Mouse (Mus musculus): ENCODE measurements around the gene Sh2d7. TPM values are rescaled to one million over a fixed set of nuclear protein-coding genes. Genes with fewer than 3 reads are reported as not detected.
"Not testable (repeated sequence)": the region's sequence is repeated elsewhere in the genome, so short reads cannot be mapped to it uniquely, and the experiment has no call there.

Sh2d7 gene
- total RNA-seq, 4 experiments from 2014 or later, result not detected

DNA sequence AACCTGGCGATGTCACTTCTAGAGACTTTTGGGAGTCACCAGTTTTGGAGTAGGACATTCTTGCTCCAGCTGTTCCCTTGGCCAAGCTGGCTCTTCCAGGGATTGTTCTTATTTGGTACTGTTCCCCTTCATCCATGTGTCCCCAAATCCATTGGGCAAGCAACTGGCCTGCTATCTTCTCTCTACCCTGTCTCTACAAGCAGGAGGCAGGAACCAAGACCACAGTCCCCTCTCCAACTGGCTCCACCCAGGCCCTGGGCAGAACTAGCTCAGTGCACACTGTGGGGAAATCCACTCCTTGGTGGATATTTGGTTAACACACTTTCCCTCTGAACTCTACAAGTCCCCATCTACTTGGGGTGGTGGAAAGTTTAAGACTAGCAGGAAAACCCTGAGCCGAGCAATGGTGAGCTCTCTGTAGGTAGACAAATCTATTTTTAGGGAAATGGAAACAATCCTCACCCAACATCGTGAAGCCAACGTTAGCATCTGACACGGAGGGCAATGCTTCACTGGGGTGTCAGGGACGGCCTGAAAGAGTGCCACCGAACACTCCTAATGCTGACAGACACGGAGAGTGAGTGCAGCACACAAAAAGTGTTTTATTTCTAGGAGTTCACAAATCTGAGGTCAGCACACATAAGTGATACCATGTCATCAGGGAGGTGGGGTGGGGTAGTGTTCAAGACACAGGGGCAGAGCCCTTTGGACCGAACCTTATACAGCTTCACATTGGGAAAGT lies 5.6 kb downstream of the Sh2d7 start:
- no peak for DNase-seq (ENCODE audit: low spot score in 2 of 2)

DNA sequence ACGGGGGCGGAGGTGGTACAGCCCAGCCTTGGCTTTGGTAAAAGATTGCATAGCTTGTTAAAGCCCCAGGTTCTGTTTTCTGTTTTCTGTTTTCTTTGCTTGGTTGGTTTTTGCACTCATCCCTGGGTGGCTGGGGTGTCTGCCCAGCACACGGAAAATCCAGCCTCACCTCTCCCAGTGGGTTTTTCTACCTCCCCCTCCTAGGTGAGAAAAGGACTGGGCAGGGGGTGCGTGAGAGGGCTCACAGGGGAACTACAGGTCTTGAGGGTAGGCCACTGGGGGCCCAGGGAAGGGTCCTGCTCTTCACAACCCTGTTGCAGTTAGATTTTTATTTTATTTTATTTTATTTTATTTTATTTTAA lies 6.2 kb downstream of the Sh2d7 start:
- no peak for DNase-seq (ENCODE audit: low spot score in 2 of 2)

DNA sequence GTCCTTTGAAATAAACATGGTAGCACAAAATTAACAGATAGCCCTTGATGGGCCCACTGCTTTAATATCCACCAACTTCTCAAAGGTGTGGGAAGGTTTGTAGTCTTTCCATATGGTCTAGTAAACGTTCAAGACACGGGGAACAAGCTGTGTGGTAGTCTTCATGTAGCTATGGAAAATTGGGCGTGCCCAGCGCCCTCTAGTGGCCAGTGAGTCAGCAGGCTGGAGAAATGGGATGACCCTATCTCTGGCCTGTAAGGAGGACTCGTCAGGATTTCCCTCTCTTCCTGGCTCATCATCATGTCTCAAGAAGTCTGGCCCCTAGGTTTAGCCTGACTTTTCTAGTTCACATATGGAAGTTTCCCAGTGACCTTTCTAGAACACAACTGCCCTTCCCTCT lies 8.8 kb downstream of the Sh2d7 start:
- DNase-seq (ENCODE audit: low spot score in 2 of 2), result peak in 1 of 2 experiments; percentile 59

DNA sequence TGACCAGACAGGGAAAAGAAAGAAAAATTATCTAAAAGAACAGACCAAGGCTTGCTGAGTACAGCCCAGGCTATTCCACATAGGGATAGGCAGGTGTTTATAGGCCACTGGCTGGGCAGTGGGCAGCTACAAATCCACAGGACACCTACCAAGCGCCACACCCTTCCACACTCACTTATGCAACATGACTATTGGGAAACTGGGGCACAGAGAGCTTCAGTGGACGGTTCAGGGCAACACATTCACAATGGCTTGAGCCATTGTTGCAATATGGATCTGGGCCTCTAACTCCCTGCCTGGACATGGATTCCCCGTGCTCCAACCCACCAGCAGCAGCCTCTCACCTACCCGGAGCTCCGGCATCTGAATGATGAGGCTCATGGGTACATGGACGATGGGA lies 10.6 kb downstream of the Sh2d7 start:
- no peak for DNase-seq (ENCODE audit: low spot score in 2 of 2)

DNA sequence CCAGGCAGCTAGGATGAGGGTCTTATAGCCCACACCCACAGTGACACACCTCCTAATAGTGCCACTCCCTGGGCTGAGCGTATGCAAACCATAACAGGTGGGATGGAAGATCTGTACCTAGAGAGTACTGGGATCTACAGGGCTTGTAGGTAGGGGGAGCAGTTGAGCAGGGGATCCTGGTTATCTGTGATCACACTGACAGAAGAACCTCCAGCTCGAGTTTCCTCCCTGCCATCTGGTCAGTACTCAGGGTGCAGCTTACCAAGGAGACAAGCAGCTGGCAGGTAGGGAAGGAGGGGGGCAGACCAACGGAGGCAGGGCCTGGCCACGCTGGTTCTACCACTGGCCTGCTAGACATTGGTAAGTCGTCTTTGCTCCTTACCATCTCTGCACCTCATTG lies 13.6 kb downstream of the Sh2d7 start:
- DNase-seq (ENCODE audit: low spot score in 2 of 2), result peak; percentile 39 to 42

DNA sequence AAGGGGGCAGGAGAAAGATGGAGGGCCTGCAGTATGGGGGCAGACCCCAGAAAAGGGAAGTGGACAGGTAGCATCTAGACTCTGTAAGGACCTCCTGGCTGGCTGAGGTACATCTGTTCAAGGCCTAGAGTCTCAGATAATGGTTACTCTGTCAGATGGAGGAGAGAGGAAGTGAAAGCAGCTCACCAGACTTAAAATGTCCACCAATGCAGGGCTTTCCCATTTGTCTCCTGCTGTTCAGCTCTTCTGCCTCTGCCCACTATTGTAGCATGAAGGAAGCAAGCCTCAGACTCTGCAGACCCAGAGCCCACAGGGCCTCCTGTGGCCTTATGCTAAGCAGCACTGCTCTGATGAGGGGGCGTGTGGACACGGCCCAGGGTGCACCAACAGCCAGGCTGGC lies 16.3 kb downstream of the Sh2d7 start:
- DNase-seq (ENCODE audit: low spot score in 2 of 2), result no peak

DNA sequence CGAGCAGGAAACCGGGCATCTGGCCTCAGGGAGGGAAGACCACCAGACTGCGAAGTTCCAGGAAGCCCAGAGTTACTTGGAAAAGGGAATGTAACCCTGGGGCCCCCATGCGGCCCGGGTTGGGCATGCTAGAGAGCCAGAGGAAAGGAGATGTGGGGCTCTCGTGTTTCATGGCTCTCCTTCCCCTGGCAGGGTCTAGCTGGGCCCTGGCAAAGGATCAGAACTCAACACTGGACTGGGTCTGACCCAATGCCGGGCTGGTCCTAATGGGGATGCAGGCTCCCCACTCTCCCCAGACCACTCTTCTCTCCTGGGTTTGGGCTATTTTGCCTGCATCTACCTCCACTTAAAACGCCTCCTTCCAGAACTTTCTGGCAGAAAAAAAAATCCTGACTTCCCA lies 19.9 kb downstream of the Sh2d7 start:
- DNase-seq (ENCODE audit: low spot score in 2 of 2), result no peak

DNA sequence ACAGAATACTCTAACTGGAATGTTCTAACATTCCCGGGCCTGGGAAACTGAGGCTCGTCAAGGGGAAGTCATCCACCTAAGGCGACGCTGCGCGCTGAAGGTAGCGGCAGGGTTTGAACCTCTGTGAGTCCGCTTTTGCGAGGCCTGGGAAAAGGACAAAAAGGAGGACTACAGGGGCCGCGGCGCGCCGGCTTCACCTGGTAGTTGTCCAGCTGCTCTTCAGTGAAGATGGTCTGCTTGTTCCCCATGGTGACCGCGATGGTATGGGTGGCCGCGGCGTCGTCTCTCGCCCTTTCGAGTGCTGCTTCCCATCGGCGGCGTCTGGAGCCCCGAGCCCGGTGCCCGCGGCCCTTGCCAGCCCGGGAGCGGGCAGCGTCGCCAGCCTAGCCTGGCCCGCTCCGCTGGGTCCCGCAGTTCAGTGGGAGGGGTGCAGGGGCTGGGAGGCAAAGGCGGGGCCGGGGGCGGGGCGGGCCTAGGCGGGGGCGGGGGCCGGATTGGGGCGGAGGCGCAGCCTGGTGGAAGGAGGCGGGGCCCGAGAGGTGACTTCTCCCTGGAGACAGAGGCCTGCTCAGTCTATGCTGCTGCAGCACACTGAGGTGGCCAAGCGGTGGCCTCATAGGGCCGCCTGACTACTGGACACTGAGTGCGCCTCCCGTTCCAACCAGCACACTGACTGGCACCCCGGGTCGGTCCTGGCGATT lies 21.1 kb downstream of the Sh2d7 start, which contains the start of gene Cib2:
Gene Cib2 (minus strand): TSS at position 448 of the 701 bp plus-strand sequence.
- peak; percentile 66 to 71 for DNase-seq (ENCODE audit: low spot score in 2 of 2)

DNA sequence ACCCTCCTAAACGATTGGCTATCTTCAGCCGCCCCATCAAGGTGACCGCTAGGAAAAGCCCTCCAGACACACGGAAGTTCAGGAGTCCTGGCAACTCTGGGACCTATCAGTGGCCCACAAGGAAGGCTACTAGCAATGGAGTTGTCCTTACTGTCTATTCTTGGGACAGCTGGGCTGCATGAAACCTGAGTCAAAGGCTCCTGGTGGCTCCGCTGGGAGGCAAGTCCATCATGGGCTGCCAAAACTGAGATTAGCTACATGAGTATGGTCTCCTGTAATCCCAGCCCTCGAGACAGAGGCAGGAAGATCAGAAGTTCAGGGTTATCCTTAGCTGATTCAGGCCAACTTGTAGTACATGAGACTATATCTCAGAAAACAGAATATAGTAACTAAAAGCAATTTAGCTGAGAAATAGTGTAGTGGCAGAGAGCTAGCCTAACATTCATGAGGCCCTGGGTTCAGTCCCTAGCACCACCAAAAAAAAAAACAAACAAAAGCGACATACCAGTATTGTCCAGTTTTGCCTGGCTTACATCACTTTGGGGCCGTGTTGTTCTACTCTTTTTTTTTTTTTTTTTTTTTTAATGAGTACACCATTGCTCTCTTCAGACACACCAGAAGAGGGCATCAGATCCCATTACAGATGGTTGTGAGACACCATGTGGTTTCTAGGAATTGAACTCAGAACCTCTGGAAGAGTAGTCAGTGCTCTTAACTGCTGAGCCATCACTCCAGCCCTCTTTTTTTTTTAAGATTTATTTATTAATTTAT lies 22.2 kb downstream of the Sh2d7 start:
- DNase-seq (ENCODE audit: low spot score in 2 of 2), result no peak

DNA sequence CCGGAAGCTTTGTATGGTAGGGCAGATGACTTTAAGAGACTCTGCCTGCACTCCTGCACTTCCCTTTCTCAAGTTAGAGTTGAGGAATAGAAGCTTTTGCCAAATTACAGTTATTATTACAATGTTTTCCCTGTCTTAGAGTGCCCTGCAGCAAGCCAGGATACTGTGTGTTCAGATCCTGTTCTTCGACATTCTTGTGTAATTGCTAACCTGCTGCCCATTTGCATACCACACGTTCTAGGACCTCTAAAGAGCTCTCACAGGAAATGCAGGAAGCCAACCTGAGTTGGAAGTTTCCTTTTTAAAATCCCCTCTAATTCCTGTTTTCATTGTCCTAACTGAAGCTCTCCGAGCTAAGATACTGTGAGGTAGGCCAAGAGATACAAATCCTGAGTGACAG lies 28.2 kb downstream of the Sh2d7 start:
- DNase-seq (ENCODE audit: low spot score in 2 of 2), result no peak

DNA sequence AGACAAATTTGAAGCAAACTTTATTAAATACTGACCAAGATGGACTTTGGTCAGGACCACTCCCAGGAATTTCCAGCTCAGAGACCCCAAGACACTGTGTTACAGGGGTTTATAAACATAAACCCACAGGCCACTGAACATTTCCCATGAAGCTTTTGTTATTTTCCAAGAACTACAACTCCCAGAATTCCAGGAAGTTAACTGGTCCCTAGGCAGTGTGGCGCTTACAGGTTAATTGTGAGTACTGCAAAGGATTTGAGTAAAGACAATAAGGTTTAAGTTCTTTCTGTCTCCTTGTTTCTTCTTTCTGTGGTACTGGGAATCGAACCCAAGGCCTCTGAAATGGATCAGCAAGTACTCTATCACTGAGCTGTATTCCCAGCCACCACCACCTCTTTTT lies 29.9 kb downstream of the Sh2d7 start:
- no peak for DNase-seq (ENCODE audit: low spot score in 2 of 2)

DNA sequence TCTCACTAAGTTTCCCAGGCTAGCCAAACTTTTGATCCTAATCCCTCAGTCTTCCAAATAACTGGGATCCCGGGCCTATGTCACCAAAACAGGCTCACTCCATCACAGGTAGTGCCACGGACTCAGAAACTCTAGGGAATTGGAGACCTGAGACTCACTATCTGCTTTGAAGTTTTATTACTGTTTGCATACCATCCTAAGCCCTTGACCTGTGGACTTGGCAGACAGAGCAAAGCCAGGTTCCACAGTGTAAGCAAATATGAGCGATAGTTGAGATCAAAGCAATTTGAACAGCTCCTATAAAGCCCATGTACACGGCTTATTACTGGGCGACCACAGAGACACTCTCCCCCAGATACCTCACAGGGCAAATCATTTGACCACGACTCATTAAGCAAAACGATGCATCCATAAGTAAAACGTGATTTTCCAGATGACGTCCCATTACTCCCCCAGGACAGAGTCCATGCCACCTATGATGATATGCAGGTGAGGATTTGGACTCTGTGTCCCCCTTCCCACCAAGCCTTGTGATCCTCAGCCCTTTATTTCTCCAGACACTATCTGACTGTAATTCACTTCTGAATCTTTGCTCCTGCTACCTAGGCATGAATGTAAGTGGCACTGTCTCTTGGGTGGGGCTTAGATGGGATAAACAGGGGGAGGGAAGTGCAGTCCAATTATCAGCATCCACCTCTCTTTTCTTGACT lies 32.5 kb downstream of the Sh2d7 start:
- no peak for DNase-seq (ENCODE audit: low spot score in 2 of 2)

DNA sequence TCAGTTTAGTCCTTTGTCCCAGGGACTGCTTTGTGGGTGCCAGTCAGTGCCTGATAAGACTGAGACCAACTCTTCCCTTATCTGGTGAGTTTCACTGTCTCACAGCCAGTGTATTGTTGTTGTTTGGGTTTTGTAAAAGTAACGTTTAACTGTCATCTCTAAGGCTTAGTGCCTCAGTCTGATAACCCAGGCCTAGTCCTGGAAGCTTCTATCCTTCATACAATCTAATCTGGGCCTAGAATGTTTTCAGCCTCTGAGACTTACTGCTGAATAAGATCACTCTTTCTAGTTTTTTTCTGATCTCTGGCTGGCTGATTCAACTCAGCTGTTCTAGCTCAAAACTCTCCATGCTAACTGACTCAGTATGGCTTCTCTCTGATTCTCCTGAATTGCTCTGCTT lies 44.9 kb downstream of the Sh2d7 start:
- no peak for DNase-seq (ENCODE audit: low spot score in 2 of 2)

DNA sequence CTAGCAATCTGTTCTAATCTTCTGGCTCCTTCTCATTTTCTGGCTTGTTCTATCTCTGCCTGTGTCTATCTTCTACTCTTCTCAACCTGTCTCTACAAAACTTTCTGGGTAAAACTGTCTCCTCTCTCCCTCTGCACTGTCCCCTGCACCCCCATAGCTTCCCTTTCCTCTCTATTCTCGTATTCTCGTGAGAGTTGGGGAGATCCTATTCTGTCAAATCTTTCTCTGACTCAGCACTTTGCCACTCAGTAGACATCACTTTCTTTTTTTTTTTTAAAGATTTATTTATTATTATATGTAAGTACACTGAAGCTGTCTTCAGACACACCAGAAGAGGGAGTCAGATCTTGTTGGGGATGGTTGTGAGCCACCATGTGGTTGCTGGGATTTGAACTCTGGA lies 45.3 kb downstream of the Sh2d7 start:
- not testable (repeated sequence) for DNase-seq (ENCODE audit: low spot score in 2 of 2)

DNA sequence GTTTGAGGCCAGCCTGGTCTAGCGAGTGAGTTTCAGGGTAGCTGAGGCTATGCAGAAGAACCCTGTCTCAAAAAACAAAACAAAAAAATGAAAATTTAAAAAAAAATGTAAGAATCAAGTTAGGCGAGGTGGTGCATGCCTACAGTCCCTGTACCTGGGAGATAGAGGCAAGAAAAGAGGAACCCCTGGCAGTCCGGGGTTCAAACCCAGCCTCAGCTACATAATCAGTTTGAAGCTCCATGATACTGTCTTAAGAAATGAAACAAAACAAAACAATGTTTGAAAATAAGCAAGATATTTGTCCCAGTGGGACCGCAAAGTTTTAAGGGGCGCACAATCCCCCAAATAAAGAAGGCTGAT lies 47.0 kb downstream of the Sh2d7 start:
- no peak for DNase-seq (ENCODE audit: low spot score in 2 of 2)

DNA sequence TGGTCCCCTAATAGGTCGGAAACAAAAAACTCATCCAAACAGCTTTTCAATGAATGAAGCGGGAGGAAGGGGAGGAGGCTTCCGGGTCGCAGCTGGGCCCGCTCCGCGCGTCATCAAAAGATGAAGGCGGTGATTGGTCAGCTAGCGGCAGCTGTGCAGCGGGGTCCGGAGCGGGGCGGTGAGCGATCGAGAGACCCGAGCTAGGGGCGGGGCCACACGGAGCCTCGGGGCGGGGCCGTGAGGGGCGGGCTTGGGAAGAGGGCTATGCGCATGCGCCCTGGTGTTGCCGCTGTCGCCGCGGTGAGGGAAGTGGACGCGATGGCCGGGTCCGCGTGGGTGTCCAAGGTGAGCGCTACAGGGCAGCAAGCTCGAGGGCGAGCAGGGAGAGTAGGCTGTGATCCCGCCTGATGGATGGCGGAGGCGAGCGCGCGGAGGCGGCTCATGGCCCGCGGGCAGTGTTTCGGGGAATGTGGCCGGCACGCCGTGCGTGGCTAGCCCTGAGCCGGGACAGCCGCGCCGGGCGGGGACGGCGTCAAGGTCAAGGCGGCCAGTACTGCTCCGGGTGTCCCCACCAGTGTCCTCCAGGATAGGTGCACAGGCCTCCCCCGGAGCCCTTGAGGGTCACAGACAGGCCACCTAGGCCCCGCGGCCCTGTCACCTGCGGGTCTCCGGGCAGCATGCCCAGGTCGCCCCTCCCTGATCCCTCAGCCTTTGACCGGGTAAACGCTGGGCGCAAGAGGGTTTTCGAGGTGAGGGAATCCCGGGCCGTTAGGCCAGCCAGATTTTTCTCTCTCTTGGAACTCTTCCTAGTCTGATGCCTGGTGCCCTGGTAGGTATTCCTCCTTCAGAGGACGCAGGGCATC lies 47.6 kb downstream of the Sh2d7 start, which contains the start of gene Idh3a:
Gene Idh3a (plus strand): TSS at position 136 of the 863 bp plus-strand sequence.
- peak; percentile 96 to 97 for DNase-seq (ENCODE audit: low spot score in 2 of 2)

DNA sequence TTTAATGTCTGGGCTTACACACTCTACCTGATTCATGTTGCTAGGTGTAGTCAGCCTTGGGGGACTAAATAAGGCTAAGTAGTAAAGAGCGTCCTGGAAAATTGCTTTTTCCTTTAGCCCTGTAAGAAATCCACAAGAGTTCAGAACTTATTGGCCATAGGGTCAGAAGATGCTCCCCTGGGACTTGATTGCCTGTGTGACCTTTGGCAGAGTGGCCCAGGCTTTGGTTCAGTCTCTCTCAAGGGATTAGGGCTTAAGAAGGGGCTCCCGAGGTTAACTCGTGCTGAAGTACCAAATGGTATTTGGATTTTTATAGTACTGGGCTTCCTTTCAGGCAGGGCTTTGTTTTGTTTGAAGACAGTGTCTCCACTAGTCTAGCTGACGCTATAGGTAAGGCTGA lies 49.1 kb downstream of the Sh2d7 start:
- DNase-seq (ENCODE audit: low spot score in 2 of 2), result no peak

DNA sequence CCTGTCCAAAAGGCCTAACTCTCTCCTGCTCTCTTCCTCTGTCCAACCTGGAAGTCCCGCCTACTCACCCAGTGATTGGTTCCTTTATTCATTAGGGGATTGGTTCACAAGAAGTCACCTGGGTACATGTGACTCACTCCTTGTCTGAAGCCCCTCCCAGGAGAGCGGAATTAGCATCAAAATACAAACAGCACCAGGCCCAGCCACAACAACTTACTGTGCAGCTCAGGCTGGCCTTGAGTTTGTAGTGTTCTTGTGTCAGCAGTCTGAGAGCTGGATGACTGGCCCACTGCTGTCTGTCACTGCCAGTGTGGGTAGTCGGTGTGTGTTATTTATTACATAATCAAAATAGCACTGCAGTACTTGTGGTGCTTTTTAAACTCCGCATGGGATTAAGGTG lies 54.9 kb downstream of the Sh2d7 start:
- DNase-seq (ENCODE audit: low spot score in 2 of 2), result not testable (repeated sequence)
